8 mouse cellular contexts compared by ENCODE assay signal in genomic region chr15:98871070-98871915, GRCm38 (mm10). TPM values are rescaled to one million over a fixed set of nuclear protein-coding genes. Genes with fewer than 3 reads are reported as not detected.
DNase-seq lines count a peak whose midpoint lies in the region; ATAC-seq lines count a peak whose summit lies in the region.

Gene Kmt2d, minus strand, starts transcription at chr15:98871204.

- no peaks in the 10 kb centered on the region for H3K27me3 ChIP-seq in embryonic facial prominence, embryonic 10.5 days (replicated peaks; ENCODE audit: low read depth, poor library complexity, severe bottlenecking)
- no peaks in the 10 kb centered on the region for H3K27me3 ChIP-seq in heart, embryonic 10.5 days (ENCODE audit: insufficient read depth, poor library complexity, severe bottlenecking)

- WGBS in embryonic facial prominence, embryonic 10.5 days, result under 1% methylated on average over 94 of the region's 94 CpGs
- WGBS in heart, embryonic 10.5 days, result 0% methylated on average over 81 of the region's 94 CpGs

- peaks cover 22% of the 10 kb centered on the region for H3K36me3 ChIP-seq in embryonic facial prominence, embryonic 10.5 days (replicated peaks)
- H3K36me3 ChIP-seq in heart, embryonic 10.5 days, result peaks cover 9% of the 10 kb centered on the region

- H3K4me3 ChIP-seq in embryonic facial prominence, embryonic 10.5 days, result peak within 1 kb of the TSS; percentile 84
- H3K4me3 ChIP-seq in heart, embryonic 10.5 days, result peak within 1 kb of the TSS; percentile 94

- H3K9me3 ChIP-seq in embryonic facial prominence, embryonic 10.5 days, result no peaks in the 10 kb centered on the region
- H3K9me3 ChIP-seq in heart, embryonic 10.5 days, result no peaks in the 10 kb centered on the region

- ATAC-seq in CD4-positive, CD25-positive, alpha-beta regulatory T cell, adult 4 months, result peak; percentile 17

- DNase-seq in cerebellum, postnatal 14 days, result peak; percentile 46 to 59
- DNase-seq in cerebellum, postnatal 10 days, result no peak
- no peak for DNase-seq in embryonic facial prominence, embryonic 10.5 days (ENCODE audit: low spot score)
- no peak for DNase-seq in heart, embryonic 10.5 days (ENCODE audit: low spot score)
- DNase-seq in layer of hippocampus, adult 8-10 months (ENCODE audit: low spot score in 2 of 2), result no peak
- peak; percentile 57 for DNase-seq in lung, postnatal 14 days
- DNase-seq in thymus, postnatal 10 days (ENCODE audit: low spot score in 2 of 2), result peak; percentile 38 to 48

- peaks cover 43% of the 10 kb centered on the region for H3K4me1 ChIP-seq in embryonic facial prominence, embryonic 10.5 days
- peaks cover 35% of the 10 kb centered on the region for H3K4me1 ChIP-seq in heart, embryonic 10.5 days

- peak within 1 kb of the TSS; percentile 100 for H3K27ac ChIP-seq in embryonic facial prominence, embryonic 10.5 days (replicated peaks)
- H3K27ac ChIP-seq in heart, embryonic 10.5 days, result peak within 1 kb of the TSS; percentile 100

RNA-seq across cellular contexts. Expression of gene Kmt2d, which starts in this region (rescaled TPM):
- 10 to 100 TPM; 30.9 to 38.6 TPM for polyA plus RNA-seq in CD4-positive, CD25-positive, alpha-beta regulatory T cell, adult 4 months (2017; shearing (Covaris generic))
- 12.1 and 12.7 TPM in 2 replicates for polyA plus RNA-seq in embryonic facial prominence, embryonic 10.5 days (2016; fragmentation: Nextera tagmentation; extraction: Ambion mirVana)
- polyA plus RNA-seq in heart, embryonic 10.5 days (2016; fragmentation: Nextera tagmentation; extraction: Ambion mirVana), result 10.1 and 12.0 TPM in 2 replicates
- total RNA-seq in layer of hippocampus, adult 8-10 months (2022), result 10 to 100 TPM; 77.8 to 96.0 (median 89.6) TPM

Comparison
In these comparisons a context has a peak if more than half of its experiments do, and no peak if none do; other contexts are left out.
1. DNase-seq: peak in cerebellum, postnatal 14 days (2 of 2), lung, postnatal 14 days (single experiment) and thymus, postnatal 10 days (2 of 2); none in cerebellum, postnatal 10 days (0 of 2), embryonic facial prominence, embryonic 10.5 days (single experiment), heart, embryonic 10.5 days (single experiment) and layer of hippocampus, adult 8-10 months (0 of 2).